Mouse (Mus musculus): ENCODE data around the gene Rft1.
A peak's percentile ranks its signal among the peaks of the same experiment; 100 is the strongest.
"Not testable (repeated sequence)": the region's sequence is repeated elsewhere in the genome, so short reads cannot be mapped to it uniquely, and the experiment has no call there.

The Rft1 gene

DNA sequence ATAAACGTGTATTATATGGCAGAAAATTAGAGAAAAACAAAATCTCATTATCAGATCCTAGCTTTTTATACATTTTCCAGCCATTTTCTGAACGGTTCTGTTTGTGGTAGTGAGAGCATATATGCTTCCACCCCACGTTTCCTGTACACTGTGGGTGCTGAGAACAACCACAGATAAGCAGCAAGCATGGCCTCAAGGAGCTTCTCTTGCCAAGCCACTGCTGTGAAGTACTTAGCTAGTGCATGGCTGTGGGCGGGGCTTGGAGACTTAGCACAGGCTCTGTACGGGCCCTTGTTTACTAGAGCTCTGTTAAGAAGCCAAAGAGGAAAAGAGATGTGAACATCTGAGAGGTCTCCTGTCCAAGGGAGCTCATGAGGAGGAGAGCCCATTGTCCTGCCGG lies 20.8 kb downstream of the Rft1 start:
- no peak for DNase-seq (ENCODE audit: low spot score)

- no peak for DNase-seq (ENCODE audit: low spot score)
Observed at GRCm38 (mm10) chr14:30682131-30682530, 28.0 kb downstream of the Rft1 start.

- no peak for DNase-seq (ENCODE audit: low spot score)
Observed at GRCm38 (mm10) chr14:30690685-30691084, 36.5 kb downstream of the Rft1 start.

- no peak for DNase-seq (ENCODE audit: low spot score)
Observed at GRCm38 (mm10) chr14:30692439-30692838, 38.3 kb downstream of the Rft1 start.

- DNase-seq (ENCODE audit: low spot score) = no peak
Observed at GRCm38 (mm10) chr14:30694786-30695185, 40.6 kb downstream of the Rft1 start.

DNA sequence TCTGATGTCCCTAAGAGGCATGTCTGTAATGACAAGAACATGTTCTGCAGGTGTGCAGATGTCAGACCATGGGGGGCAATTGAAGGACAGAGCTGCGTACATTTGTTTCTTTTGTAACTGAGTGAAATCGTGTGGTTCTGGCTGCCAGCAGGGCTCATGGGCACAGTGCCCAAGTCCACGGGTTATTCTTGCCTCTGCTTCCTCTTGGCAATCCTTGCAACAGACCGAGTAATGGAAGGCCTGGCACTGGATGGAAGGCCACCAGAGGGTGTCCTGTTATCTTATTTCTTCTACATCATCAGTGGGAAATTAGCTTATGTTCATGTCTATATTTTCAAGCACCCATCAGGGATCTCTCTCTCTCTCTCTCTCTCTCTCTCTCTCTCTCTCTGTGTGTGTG lies 41.4 kb downstream of the Rft1 start:
- DNase-seq (ENCODE audit: low spot score) = no peak

- DNase-seq (ENCODE audit: low spot score) = no peak
Observed at GRCm38 (mm10) chr14:30697407-30698052, 43.4 kb downstream of the Rft1 start.

DNA sequence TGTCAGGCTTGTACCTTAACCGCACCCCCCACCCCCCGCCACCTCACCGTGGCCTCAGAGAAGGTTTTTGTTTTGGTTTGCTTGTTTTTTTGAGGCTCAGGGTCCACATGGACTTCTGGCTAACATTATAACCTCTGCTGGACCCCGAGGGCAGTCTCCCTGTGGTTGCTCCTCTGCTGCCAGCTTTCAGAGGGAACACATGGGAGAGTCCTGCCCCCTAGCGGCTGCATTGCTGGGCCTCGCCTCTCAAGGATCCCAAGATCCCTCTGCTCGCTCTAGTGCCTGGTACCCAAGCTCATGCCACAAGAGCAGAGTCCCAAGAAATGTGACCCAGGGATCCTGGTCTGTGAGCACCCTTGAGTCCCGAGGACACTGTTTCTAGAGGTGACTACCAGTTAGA lies 45.5 kb downstream of the Rft1 start:
- DNase-seq (ENCODE audit: low spot score) = peak; percentile 84

DNA sequence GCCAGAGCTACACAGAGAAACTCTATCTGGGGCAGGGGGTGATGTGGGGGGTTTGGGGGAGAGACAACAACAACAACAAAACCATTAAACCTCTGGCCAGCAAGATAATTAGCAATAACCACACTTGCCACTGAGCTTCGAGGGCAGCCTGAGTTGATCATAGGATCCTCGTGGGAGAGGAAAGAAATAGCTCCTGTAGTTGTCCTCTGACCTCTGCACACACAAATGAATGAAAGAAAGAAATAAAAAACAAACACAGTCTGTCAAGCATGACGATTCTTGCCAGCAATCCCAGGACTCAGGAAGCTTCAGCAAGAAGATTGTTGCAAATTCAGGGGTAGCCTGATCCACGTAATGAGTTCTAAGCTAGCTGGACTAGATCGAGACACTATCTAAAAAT lies 48.4 kb downstream of the Rft1 start:
- DNase-seq (ENCODE audit: low spot score) = no peak

- no peak for DNase-seq (ENCODE audit: low spot score)
Observed at GRCm38 (mm10) chr14:30703079-30703478, 48.9 kb downstream of the Rft1 start.

DNA sequence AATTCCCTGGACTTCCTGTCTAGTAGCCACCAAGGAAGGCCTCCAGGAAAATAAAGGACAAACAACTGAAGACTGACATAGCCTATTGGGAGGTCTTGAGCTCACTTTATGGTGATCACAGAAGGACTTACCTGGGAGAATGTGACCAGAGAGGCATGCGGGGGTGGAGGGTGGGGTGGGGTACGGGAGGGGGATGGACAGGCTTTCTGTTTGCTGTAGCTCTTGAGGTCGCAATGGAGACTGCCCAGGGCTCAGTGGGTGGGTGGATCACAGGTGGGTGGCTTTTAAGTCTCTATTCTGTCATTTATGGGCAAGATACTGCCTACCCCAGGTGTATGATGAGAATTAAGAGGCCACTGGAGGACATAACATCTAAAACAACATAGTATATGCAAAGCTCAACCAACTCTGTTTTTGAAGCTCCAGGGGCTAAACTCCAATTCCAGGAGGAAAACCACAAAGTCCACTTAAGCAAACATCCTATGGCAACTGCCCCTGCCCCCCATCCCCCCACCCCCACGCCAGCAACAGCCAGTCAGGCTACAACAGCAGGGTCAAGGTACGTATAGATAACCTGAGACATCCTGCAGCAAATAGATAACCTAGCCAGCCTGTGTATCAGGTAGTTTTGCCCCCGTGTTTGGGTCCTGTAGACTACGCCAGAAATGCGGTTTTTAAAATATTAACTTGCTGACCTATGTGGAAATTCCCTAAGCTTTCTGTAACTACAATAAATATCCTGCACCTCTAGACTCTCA lies 50.1 kb downstream of the Rft1 start:
- DNase-seq (ENCODE audit: low spot score) = no peak

DNA sequence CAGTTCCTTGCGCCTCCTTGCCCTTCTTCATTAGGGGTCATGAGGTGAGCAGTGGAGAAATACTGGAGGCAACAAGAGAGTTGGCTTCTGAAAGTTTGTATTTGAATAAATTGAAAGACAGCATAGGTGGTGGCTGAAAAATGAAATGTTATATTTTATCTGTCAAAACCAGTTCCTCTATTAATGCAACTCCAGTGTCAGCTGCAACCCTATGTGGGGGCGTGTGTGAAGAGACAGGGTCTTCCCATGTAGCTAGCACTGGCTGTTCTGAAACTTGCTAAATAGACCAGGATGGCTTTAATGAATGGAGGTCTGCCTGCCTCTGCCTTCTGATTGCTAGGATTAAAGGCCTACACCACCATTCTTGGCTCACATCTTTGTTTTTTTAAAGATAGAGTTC lies 57.7 kb downstream of the Rft1 start:
- no peak for DNase-seq (ENCODE audit: low spot score)

DNA sequence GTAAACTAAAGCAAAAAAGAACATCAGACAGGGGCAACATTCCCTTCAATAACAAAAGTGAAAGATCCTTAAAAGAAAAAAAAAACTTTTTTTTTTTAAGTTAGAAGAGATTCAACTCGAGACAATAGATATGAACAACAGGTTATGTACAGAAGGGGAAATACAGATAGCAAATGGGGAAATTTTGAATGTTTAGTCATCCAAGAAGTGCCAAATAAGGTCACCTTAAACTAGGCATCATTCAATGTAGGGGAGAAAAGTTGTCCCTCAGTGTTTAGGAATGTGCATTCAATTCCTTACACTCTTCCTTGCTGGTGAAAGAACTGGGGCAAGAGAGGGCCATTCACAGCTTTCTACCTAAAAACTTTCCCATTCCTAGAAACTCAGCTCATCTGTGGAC lies 59.6 kb downstream of the Rft1 start:
- no peak for DNase-seq (ENCODE audit: low spot score)

- DNase-seq (ENCODE audit: low spot score) = peak; percentile 74
Observed at GRCm38 (mm10) chr14:30714799-30715617, 60.8 kb downstream of the Rft1 start, which contains the start of gene Sfmbt1. Gene Sfmbt1 (plus strand): TSS chr14:30714849.

DNA sequence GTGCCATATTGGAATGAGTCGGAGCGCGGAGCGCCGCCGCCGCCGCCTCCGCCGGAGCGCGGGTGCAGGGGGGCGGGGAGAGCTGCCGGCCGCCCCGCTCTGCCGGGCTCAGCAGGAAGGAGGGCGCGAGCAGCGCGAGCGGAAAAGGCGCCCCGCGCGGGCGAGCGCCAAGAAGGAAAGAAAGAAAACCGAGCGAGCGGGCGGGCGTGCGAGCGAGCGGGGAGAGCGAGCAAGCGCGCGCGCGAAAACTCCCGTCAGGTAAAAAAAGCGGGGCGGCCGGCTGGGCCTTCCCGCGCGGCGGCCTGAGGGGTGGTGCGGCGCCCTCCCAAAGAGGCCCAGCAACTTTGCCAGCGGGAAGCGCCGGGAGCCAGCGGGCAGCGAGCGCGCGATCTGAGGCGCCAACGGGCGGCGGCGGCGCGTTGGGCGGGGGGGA lies 61.5 kb downstream of the Rft1 start:
- DNase-seq (ENCODE audit: low spot score) = peak; percentile 86

DNA sequence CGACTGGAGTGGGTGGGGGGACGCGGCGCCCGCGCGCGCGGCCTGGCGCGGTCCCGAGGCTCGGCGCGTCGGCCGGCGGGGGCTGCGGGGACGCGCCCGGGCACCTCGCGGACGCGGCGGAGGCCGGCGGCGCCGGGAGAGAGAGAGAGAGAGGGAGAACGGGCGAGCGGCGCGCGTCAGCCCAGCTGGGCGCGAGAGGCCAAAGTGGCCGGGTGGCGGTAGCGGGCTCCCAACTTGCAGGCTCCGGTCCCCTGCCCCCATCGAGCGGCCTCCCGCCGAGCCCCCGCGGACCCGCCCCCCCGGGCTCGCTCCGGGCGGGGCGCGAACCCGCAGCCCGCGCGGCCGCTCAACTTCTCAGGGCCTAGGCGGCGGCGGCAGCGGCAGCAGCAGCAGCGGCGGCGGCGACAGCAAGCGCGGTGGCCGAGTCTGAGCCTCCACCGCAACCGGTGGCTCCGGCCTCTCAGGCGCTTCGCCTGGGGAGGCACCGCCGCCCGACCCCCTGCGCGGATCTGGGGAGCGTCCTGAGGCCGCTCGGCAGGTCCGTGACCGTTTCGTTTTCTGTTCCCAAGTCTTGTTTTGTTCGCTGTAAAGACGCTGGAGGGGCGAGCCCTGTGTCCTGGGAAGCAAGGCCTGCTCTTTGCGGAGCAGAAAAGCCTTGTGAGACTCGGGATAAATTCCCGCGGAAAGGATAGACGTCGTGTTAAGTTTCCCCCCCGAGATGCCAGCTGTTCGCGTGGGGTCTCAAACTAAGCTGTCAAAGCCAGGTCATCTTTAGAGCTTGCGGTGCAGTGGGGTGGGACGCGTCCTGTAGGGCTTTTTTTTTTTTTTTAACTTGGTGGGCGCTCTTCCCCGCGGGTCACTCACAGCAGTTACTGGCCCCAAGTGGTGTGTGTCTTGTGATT lies 62.1 kb downstream of the Rft1 start:
- DNase-seq (ENCODE audit: low spot score) = no peak

DNA sequence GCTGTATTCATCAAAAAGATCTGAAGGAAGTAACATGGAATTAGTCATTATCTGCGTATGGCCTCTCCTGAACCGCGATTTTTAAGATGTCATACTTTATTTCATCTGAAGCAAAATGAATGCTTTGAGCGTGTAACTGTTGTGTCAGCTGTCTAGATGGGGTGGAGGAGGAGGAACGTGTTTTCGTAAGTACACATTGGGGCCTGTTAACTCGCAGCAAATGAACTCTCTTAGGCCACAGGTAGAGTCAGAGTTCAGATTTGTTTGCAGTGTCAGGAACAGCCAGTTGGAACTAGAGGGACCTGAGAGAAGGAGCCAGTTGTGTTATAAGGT lies 62.8 kb downstream of the Rft1 start:
- DNase-seq (ENCODE audit: low spot score) = peak; percentile 31

DNA sequence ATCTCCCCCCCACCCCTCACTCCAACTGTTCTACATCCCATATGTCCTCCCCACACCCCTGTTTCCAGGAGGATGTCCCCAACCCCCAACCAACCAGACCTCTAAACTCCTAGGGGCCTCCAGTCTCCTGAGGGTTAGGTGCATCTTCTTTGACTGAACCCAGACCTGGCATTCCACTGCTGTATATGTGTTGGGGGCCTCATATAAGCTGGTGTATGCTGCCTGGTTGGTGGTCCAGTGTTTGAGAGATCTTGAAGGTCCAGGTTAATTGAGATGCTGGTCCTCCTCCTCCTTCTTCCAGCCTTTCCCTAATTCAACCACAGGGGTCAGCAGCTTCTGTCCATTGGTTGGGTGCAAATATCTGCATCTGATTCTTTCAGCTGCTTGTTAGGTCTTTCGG lies 64.5 kb downstream of the Rft1 start:
- not testable (repeated sequence) for DNase-seq (ENCODE audit: low spot score)

GRCm38 (mm10) chr14:30719514-30719913 lies 65.4 kb downstream of the Rft1 start:
- no peak for DNase-seq (ENCODE audit: low spot score)

GRCm38 (mm10) chr14:30721850-30722249 lies 67.7 kb downstream of the Rft1 start:
- no peak for DNase-seq (ENCODE audit: low spot score)

GRCm38 (mm10) chr14:30722406-30722805 lies 68.2 kb downstream of the Rft1 start:
- DNase-seq (ENCODE audit: low spot score) = no peak

- no peak for DNase-seq (ENCODE audit: low spot score)
Observed at GRCm38 (mm10) chr14:30731896-30732295, 77.7 kb downstream of the Rft1 start.
